Mouse (Mus musculus): ENCODE measurements around the gene Nt5c1a. TPM values are rescaled to one million over a fixed set of nuclear protein-coding genes. Genes with fewer than 3 reads are reported as not detected.

Gene Nt5c1a
- polyA plus RNA-seq, 1 experiment from 2014 or later, result not detected

- Histone ChIP-seq H3K27me3 (ENCODE audit: control insufficient read depth, insufficient read depth, low read length) (no peaks in the 10 kb centered on the region), H3K4me3 (ENCODE audit: low read depth, low read length) (no peak overlapping the region), H3K27ac (ENCODE audit: low read depth, low read length) (no peak overlapping the region; the same call in 1 of the 2 replicates), H3K4me2 (replicated peaks; ENCODE audit: low read depth, low read length) (no peak overlapping the region), H3K9me3 (ENCODE audit: control insufficient read depth, low read length) (no peaks in the 10 kb centered on the region), H3K36me3 (ENCODE audit: control insufficient read depth, insufficient read depth, low read length) (no peaks in the 10 kb centered on the region), H3K4me1 (replicated peaks; ENCODE audit: control insufficient read depth, insufficient read depth, low read length) (no peaks in the 10 kb centered on the region), H3K9ac (ENCODE audit: low read depth, low read length) (no peak overlapping the region)
- DNase-seq (ENCODE audit: low spot score), result no peak
- ATAC-seq (ENCODE audit: low FRiP score), result 0 out of 2 replicates have a peak, but pooled peaks have one; percentile 25
- WGBS, result 61% methylated on average over 7 of the region's 7 CpGs
These were observed 46.0 kb downstream of the Nt5c1a start for GRCm38 (mm10) chr4:123247147-123247880.

- no peaks in the 10 kb centered on the region for H3K36me3 ChIP-seq (ENCODE audit: control insufficient read depth, insufficient read depth, low read length)
- no peak for DNase-seq (ENCODE audit: low spot score)
- H3K9ac ChIP-seq (ENCODE audit: low read depth, low read length), result no peak overlapping the region
- H3K4me1 ChIP-seq (replicated peaks; ENCODE audit: control insufficient read depth, insufficient read depth, low read length), result no peaks in the 10 kb centered on the region
- H3K9me3 ChIP-seq (ENCODE audit: control insufficient read depth, low read length), result no peaks in the 10 kb centered on the region
- ATAC-seq (ENCODE audit: low FRiP score), result no peak
- H3K27ac ChIP-seq (ENCODE audit: low read depth, low read length), result no peak overlapping the region
- WGBS, result 80% methylated on average over 7 of the region's 7 CpGs
- H3K27me3 ChIP-seq (ENCODE audit: control insufficient read depth, insufficient read depth, low read length), result no peaks in the 10 kb centered on the region
- H3K4me3 ChIP-seq (ENCODE audit: low read depth, low read length), result no peak overlapping the region
- H3K4me2 ChIP-seq (replicated peaks; ENCODE audit: low read depth, low read length), result no peak overlapping the region
These were observed 47.8 kb downstream of the Nt5c1a start for GRCm38 (mm10) chr4:123248971-123249567.

- H3K4me3 ChIP-seq (ENCODE audit: low read depth, low read length), result no peak overlapping the region
- H3K4me1 ChIP-seq (replicated peaks; ENCODE audit: control insufficient read depth, insufficient read depth, low read length), result no peaks in the 10 kb centered on the region
- no peaks in the 10 kb centered on the region for H3K9me3 ChIP-seq (ENCODE audit: control insufficient read depth, low read length)
- no peaks in the 10 kb centered on the region for H3K36me3 ChIP-seq (ENCODE audit: control insufficient read depth, insufficient read depth, low read length)
- DNase-seq (ENCODE audit: low spot score), result no peak
- H3K4me2 ChIP-seq (replicated peaks; ENCODE audit: low read depth, low read length), result no peak overlapping the region
- H3K27me3 ChIP-seq (ENCODE audit: control insufficient read depth, insufficient read depth, low read length), result no peaks in the 10 kb centered on the region
- no peak for ATAC-seq (ENCODE audit: low FRiP score)
- no peak overlapping the region for H3K27ac ChIP-seq (ENCODE audit: low read depth, low read length)
- H3K9ac ChIP-seq (ENCODE audit: low read depth, low read length), result no peak overlapping the region
- 88% methylated on average over 5 of the region's 5 CpGs for WGBS
These were observed 50.9 kb downstream of the Nt5c1a start for GRCm38 (mm10) chr4:123252214-123252613.

GRCm38 (mm10) chr4:123254617-123255016 is 53.3 kb downstream of the Nt5c1a start:
- H3K4me2 ChIP-seq (replicated peaks; ENCODE audit: low read depth, low read length), result no peak overlapping the region
- ATAC-seq (ENCODE audit: low FRiP score), result no peak
- WGBS, result 18% methylated on average over 5 of the region's 5 CpGs

GRCm38 (mm10) chr4:123260071-123260746 is 58.9 kb downstream of the Nt5c1a start:
- H3K27me3 ChIP-seq (ENCODE audit: control insufficient read depth, insufficient read depth, low read length), result no peaks in the 10 kb centered on the region
- DNase-seq (ENCODE audit: low spot score) (peak; percentile 59), ATAC-seq (ENCODE audit: low FRiP score) (peak; percentile 86)
- no peak overlapping the region for H3K9ac ChIP-seq (ENCODE audit: low read depth, low read length)
- 40% methylated on average over 8 of the region's 8 CpGs for whole genome bisulfite sequencing
- H3K4me2 ChIP-seq (replicated peaks; ENCODE audit: low read depth, low read length), result no peak overlapping the region
- no peak overlapping the region for H3K4me3 ChIP-seq (ENCODE audit: low read depth, low read length)
- H3K4me1 ChIP-seq (replicated peaks; ENCODE audit: control insufficient read depth, insufficient read depth, low read length), result 0 out of 2 replicates have a peak, but pooled peaks cover 2% of the 10 kb centered on the region
- no peaks in the 10 kb centered on the region for H3K36me3 ChIP-seq (ENCODE audit: control insufficient read depth, insufficient read depth, low read length)
- no peaks in the 10 kb centered on the region for H3K9me3 ChIP-seq (ENCODE audit: control insufficient read depth, low read length)
- no peak overlapping the region for H3K27ac ChIP-seq (ENCODE audit: low read depth, low read length)

More at GRCm38 (mm10) chr4:123254617-123255016, 53.3 kb downstream of the Nt5c1a start:
- Histone ChIP-seq H3K4me3 (ENCODE audit: low read depth, low read length) (no peak overlapping the region), H3K27me3 (ENCODE audit: control insufficient read depth, insufficient read depth, low read length) (no peaks in the 10 kb centered on the region), H3K4me1 (replicated peaks; ENCODE audit: control insufficient read depth, insufficient read depth, low read length) (no peaks in the 10 kb centered on the region), H3K36me3 (ENCODE audit: control insufficient read depth, insufficient read depth, low read length) (no peaks in the 10 kb centered on the region), H3K9ac (ENCODE audit: low read depth, low read length) (no peak overlapping the region), H3K27ac (ENCODE audit: low read depth, low read length) (no peak overlapping the region), H3K9me3 (ENCODE audit: control insufficient read depth, low read length) (no peaks in the 10 kb centered on the region)
- peak; percentile 77 for DNase-seq (ENCODE audit: low spot score)

- 82% methylated on average over 5 of the region's 5 CpGs for WGBS
- H3K4me2 ChIP-seq (replicated peaks; ENCODE audit: low read depth, low read length), result no peak within 1 kb of the TSS
- ATAC-seq (ENCODE audit: low FRiP score) (no peak), DNase-seq (ENCODE audit: low spot score) (no peak)
- H3K27me3 ChIP-seq (ENCODE audit: control insufficient read depth, insufficient read depth, low read length), result no peaks in the 10 kb centered on the region
- no peak within 1 kb of the TSS for H3K27ac ChIP-seq (ENCODE audit: low read depth, low read length)
- H3K4me1 ChIP-seq (replicated peaks; ENCODE audit: control insufficient read depth, insufficient read depth, low read length), result 0 out of 2 replicates have a peak, but pooled peaks cover 2% of the 10 kb centered on the region
- no peaks in the 10 kb centered on the region for H3K9me3 ChIP-seq (ENCODE audit: control insufficient read depth, low read length)
- H3K9ac ChIP-seq (ENCODE audit: low read depth, low read length), result no peak within 1 kb of the TSS
- no peaks in the 10 kb centered on the region for H3K36me3 ChIP-seq (ENCODE audit: control insufficient read depth, insufficient read depth, low read length)
- H3K4me3 ChIP-seq (ENCODE audit: low read depth, low read length), result no peak within 1 kb of the TSS
These were observed 60.6 kb downstream of the Nt5c1a start, which contains the start of gene Pabpc4 for GRCm38 (mm10) chr4:123261721-123262401. Gene Pabpc4, plus strand, starts transcription at chr4:123262351.

Other genes with a start within 250 kb of the Nt5c1a start
- gene Mfsd2a, start 240.3 kb upstream of the Nt5c1a start, polyA plus RNA-seq (2014; fragmentation: Nextera tagmentation; extraction: Ambion mirVana), result 25.2 and 27.0 TPM in 2 replicates
- 76.1 and 92.7 TPM in 2 replicates for gene Mycl, start 205.9 kb upstream of the Nt5c1a start, polyA plus RNA-seq (2014; fragmentation: Nextera tagmentation; extraction: Ambion mirVana)
- gene Trit1, start 184.9 kb upstream of the Nt5c1a start, polyA plus RNA-seq (2014; fragmentation: Nextera tagmentation; extraction: Ambion mirVana), result 24.4 and 26.6 TPM in 2 replicates
- gene Bmp8b, start 96.3 kb upstream of the Nt5c1a start, polyA plus RNA-seq (2014; fragmentation: Nextera tagmentation; extraction: Ambion mirVana), result 0.20 TPM in 1 of 2 replicates, not detected in the other
- gene Oxct2b, start 85.2 kb upstream of the Nt5c1a start, polyA plus RNA-seq (2014; fragmentation: Nextera tagmentation; extraction: Ambion mirVana), result 0.13 and 0.28 TPM in 2 replicates
- gene Ppie, start 61.6 kb upstream of the Nt5c1a start, polyA plus RNA-seq (2014; fragmentation: Nextera tagmentation; extraction: Ambion mirVana), result 106 and 112 TPM in 2 replicates
- 1.1 and 1.5 TPM in 2 replicates for gene Hpcal4, start 18.3 kb upstream of the Nt5c1a start, polyA plus RNA-seq (2014; fragmentation: Nextera tagmentation; extraction: Ambion mirVana)
- gene Heyl, start 32.1 kb downstream of the Nt5c1a start, polyA plus RNA-seq (2014; fragmentation: Nextera tagmentation; extraction: Ambion mirVana), result 10.5 and 14.2 TPM in 2 replicates
- 38.0 and 47.1 TPM in 2 replicates for gene Pabpc4, start 60.8 kb downstream of the Nt5c1a start, polyA plus RNA-seq (2014; fragmentation: Nextera tagmentation; extraction: Ambion mirVana)
- gene Oxct2a, start 122.1 kb downstream of the Nt5c1a start, polyA plus RNA-seq (2014; fragmentation: Nextera tagmentation; extraction: Ambion mirVana), result not detected in 2 replicates
- gene Bmp8a, start 141.7 kb downstream of the Nt5c1a start, polyA plus RNA-seq (2014; fragmentation: Nextera tagmentation; extraction: Ambion mirVana), result 0.06 and 0.13 TPM in 2 replicates